Mouse (Mus musculus) testis, postnatal 10 days (tissue): ENCODE measurements around the gene Tst.

Experiments used
- DNase-seq: peaks from one replicate; pipeline ENCODE4 v3.0.0; 2021; ENCODE audit warnings: low spot score

Tst gene

DNA sequence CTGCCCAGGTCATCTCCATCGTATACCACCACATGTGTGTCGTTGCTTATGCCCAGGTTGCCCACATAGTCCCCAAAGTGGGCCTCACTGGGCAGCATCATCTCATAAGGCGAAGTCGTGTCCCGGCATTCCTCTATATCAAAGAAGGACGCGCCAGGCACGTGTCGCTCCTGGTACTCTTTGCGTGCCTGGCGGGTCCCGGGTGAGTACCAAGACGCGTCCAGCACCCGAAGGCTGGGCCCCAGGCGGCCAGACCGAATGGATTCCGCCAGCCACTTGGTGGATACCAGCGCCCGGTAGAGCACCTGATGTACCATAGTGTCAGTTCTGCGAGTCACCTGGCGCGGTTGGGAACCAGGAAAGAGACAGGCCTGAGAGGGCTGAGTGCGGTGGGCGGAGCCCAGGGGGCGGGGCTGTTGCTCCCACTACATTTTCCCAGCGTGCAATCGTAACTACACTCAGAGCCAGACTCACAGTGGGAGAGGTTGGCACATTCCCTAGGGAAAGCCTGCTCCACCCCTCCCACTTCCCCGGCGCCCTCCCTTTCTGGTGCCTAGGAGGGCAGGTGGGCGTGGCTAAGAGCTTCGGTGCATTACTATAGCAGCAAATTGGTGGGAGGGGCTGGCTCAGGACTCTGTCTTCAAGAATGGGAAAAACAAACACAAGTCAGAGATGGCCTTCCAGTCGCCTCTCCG is at the start of gene Tst:
Tst (minus strand) TSS at position 391 of the 695 bp plus-strand sequence.
- DNase-seq: peak; percentile 96

DNA sequence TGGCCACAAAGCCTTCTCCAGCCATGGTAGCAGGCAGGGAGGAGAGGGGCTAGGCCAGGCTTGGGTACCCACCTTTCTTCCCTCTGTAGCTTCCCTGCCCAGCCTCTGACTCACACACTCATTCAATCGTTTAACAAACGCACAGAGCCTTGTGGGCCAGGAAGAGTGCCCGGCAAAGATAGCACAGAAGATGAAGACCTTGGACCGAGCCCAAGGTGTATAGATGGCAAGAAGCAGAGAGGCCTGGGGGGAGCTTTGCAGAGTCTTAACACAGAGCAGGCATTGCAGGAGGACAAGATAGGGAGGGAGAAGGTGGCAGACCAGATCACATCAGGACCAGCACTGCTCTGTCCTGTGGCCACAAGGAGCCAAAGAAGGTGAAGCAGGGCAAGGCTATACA is 49.5 kb upstream of the Tst start:
- no peak for DNase-seq

DNA sequence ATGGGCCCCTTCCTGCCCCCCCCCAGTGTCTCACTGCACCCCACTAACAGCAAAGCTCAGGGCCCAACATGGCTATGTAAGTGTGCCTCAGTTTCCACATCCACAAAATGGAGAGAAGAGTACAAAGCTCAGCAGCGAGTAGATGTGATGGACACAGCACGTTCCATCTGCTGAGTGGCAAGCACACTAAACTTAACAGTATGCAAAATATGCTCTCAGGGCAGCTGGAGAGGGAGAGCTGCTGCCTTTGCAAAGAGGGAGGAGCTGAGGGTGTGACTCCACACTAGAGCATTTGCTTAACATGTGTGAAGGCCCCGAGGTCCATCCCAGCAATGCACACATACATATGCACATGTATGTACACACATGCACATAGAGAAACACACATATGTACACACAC is 47.2 kb upstream of the Tst start:
- DNase-seq: no peak

DNA sequence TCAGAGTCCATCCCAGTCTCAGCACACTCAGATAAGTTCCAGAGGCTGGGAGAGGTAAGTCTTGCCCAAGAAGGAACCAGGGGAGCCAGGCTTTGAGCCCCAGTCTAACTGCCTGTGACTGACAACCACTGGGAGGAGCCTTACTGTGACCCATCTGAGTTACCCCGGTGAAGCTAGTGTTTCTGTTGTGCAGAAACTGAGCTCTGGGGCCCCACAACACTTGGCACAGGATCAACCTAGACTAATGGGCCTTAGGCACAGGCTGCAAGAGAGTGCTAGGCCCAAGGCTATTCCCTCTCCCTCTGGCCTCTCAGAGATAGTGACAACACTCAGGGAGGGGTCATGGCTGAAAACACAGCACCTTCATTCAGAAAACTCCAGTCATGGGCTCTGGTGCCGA is 45.5 kb upstream of the Tst start:
- DNase-seq: no peak

DNA sequence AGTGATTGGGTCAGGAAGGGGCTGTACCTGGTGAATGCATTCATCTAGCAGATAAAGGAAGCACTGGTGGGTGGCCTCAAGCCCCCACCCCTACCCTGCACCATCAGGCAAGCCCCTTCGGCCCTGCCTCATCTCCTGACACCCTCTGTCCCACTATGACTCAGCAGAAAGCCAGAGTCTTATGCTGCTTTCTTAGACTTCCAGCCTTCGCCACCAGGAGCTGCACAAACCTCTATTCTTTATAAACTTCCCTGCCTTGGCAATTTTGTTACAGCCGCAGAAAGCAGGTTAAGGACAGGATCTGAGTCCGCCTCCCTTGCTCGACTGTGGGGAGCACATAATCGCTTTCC is 44.7 kb upstream of the Tst start:
- DNase-seq: no peak

DNA sequence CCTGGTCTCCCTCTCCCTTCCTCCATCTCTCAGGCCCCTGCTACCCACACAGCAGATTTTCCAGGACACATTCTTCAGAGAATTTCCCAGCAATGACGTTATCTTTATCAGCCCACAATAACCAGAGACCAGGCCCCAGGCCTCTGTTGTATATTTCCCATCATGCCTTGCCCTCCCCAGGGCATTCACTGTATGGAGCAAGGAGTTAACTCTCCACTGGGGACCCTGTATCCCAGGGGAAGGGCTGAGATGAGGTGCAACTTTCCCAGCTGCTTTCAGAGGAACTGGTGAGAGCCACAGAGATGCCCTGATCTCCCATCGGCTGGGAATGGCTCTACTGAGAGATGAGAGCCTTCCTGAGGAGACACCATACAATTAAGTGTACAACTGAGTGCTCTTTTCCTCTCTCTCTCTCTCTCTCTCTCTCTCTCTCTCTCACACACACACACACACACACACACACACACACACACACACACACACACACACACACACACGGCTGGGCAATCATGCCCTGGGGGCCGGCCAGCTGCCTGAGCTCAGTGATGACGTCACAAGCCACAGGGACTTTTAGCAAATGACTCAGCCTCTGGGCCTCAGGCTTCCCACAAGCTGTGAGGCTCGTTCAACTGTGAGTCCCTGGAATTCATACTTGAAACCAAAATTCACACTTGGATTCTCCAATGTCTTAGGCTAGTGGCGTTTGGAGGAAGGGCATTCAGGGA is 44.1 kb upstream of the Tst start:
- DNase-seq: no peak

DNA sequence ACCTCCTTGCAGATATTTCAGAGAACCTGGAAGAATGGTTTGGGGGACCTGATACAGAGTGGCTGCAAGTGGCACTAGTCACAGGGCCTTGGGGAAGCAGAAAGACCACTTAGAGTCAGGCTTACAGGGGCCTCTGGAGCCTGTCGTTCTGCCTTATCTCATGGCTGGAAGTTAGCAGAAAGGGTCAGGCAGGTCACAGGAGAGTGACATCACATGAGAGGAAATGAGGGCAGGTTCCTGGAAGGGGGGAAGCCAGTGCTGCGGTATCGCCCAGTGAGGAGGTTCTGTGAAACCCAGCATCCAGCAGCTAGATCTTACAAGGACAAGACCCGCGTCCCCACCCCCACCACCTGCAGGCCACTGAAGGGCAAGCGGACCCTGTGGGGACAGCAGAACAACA is 43.4 kb upstream of the Tst start:
- DNase-seq: no peak

DNA sequence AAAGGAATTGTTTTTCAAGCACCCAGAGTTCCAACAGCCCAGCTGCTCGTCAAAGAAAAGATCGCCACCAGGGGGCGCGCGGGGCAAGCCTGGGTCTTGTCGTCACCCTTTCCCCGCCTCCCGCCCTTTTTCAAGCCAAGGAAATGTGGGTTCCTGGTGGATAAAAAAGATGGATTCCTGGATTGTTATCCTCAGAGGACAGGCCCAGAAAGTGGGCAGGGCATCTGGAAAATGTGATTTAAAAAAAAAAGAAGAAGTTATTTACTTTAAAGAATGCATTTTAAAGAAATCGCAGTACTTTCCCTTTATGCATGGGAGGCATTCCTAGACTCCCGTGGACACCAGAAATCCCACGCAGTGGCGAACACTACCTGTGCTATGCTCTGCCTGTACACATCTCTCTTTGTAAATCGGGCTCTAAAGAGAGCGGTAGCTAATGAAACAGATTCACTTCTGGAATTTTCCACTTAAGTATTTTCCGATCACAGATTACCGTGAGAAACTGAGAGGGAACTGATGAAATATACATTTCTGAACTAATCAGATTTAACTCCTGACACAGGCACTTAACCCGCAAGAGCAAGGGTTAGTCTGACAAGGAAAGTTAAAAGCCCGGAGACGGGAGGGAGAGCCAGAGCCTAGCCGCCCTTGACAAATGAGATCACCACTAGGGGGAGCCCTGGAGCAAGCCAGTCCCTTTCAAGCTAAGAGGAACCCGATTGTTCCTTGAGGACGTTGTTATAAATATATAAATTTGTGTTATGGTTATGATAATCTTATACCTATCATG is 42.2 kb upstream of the Tst start:
- DNase-seq: peak; percentile 100

DNA sequence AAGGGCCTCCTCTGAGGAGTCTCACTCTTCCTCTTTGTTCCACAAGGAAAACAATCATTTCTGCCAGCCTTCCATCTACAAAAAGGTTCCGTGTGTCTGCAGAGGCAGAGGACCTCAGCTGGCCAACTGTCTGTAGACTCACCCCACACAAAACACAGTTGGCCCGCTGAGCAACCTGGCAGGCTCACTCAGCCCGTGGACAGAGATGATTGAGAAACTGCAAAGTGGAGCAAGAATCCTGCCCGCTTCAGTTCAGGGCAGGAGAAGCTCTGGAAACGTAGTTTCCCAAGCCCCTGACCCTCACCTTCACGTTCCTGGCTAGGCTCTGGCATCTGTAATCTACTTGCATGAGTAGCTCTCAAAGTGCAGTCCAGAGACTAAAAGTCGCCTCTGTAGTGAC is 41.4 kb upstream of the Tst start:
- DNase-seq: no peak

DNA sequence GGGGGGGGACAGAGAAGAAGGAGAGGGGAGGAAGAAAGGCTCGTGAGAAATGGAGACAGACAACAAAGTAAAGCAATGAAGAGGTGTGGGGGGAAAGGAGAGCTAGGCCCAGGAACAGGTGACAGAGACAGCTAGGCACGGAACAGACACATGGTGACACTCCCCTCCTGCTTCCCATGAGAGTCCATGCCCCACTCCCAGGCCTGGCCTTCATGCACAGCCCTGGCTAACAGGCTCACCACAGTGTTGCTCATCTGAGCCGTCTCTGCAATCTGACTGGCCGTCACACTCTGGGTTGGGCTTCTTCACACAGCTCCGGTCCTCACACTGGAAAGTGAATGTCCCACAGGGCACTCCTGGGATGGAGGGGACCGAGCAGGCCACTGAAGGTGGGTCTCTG is 38.1 kb upstream of the Tst start:
- DNase-seq: no peak

DNA sequence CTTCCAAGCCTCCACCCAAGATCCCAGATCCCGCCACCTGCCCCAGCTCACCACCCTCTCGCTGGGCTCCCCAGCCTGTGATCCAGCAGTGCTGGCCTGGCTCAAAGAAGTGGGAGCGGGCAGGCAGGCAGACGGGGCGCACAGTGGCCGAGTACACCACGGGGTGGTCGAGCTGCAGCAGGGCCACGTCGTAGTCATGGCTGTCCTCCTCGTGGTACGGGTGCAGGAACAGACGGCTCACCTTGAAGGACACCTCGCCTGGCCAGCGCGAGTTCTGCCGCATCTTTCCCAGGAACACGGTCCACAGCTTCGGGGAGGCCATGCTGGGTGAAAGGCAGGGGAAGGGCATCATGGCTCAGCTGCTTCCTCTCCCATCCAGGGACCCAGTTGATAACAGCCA is 36.5 kb upstream of the Tst start:
- no peak for DNase-seq

DNA sequence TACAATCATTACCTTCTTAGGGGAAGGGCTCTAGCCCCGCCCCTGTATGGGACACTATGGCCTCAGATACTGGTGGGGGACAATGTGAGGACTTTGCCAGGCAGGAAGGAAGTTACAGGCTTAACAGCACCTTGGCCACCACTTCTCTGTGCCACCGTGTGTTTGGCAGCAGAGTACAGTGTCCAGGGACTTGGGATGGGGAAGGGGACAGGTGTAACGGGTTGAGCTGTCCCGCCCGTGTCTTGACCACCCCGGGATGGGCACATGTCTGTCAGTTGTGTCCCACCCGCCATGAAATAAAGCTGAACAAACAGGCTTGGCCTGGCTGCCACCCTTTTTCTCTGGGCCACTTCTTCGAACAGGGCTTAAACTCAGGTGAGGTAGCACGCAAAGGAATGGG is 33.3 kb upstream of the Tst start:
- no peak for DNase-seq

DNA sequence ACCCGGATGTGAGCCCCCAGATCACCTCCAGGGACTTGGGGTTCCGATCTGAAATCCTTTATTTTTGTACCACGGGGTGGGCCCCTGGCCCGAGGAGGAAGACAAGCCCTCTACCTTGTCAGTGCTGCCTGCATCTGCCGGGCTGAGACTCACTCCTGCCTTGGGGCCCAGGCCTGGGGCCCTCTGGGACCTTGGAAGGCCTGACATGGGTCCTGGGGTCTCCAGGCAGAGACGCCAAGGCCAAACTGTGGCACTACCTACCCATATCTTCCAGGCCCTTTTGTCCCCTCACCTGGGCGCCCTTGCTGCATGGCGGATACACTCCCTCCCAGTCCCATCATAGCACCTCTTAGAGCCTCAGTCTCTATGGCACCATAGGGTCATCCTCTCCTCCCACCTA is 32.8 kb upstream of the Tst start:
- DNase-seq: no peak

DNA sequence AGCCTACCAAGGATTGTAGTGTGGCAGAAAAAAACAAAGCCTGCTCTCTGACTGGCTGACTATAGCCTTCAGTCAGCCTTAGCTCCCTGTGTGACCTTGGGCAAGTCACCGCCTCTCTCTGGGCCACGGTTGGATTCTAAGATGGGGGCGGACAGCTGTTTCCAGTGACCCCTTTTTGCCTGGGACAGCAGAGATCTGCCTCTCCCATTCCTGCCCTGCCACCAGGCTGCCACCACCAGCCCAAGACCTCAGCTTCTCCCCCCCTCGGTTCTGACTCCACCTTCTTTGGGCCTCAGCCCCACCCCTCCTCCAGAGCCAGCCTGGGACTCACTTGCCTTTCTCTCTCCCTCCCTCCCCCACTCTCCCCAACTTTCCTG is 32.3 kb upstream of the Tst start:
- peak; percentile 70 for DNase-seq

DNA sequence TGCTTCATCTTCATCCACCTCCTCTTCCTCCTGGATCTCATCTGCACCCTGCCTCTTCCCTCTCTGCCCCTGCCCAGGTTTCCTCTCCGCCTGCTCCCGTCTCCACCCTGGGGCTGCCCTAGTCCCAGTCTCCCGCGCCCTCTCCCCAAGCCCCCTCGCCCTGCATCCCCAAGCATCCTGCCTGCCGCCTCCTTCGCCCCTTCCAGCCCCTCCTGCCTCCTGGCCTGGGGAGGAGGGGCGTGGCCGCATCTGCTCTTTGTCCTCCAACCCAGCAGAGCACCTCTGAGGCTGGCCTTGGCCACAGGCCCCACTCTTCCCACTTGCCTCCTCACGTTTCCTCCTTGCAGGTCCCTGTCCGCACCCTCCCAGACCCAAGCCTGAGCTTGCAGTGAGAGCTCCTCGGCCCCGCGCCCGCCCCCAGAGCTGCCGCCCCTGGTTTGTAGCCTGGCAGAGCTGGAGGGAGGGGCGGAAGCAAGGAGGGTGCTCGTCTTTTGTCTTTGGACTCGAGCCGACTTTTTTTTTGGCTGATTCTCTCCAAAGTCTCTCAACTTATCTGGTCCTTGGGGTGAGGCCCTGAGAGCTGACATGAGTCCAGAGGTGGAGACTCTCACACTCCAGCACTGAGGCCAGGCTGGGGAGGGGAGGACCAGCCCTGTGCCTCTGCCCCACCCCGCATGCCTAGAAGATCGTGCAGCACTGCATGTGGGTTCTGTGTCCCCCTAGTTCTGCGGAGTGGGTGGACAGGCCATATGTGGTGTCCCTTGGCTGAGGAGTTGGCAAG is 31.7 kb upstream of the Tst start:
- DNase-seq: peak; percentile 87

DNA sequence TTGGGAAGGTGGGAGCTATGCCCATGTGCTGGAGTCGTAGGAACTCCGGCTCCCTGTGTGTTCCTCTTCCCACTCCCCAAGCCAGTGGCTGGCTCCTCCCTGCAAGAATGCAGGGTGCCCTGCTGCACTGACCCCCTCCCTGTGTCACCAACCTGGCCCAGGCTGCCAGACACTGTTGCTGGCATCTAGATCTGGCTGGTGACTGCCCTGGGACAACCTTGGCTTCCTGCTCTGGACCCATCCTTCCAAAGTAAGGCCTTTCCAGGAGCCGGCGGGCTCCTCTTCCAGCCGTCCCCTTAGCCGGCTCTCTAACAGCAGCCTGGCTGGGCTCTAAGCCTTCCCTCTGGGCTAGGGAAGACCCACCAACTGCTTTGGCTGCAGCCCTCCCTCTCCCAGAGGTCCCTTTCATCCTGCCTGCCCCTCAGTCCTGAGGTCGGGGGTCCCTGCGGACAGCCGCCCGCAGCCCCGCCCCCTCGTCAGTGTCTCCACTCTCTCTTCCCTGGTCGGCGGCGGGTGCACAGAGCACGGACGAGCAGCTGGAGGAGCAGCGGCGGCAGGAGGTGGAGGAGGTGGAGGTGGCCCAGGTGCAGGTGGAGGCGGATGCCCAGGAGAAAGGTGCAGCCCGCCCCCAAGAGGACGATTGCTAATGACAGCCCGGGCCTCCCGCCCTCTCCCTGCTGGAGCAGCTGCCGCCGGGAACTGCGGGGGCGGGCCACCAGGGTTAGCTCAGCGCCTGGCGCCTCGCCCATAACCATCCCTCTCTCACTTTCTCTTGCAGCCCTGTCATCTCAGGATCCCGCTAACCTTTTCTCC is 30.9 kb upstream of the Tst start:
- peak; percentile 97 for DNase-seq

DNA sequence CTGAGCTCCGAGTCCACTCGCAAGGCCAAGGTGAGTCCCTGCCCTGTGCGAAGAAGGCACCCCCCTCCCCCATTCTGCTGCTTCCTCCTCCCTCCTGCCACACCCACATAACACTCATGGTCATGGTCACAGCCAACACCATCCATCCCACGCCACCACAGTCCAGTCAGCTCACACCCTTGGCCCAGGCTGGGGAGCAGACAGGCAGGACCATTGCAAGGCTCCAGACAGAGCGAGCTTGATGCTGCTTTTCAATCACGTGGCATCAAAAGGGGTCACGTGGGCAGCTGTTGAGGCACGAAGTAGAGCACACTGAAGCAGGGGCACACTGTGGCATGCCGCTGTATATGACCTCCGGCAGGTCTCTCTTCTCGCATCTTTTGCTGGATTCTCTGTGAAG is 30.0 kb upstream of the Tst start:
- no peak for DNase-seq

DNA sequence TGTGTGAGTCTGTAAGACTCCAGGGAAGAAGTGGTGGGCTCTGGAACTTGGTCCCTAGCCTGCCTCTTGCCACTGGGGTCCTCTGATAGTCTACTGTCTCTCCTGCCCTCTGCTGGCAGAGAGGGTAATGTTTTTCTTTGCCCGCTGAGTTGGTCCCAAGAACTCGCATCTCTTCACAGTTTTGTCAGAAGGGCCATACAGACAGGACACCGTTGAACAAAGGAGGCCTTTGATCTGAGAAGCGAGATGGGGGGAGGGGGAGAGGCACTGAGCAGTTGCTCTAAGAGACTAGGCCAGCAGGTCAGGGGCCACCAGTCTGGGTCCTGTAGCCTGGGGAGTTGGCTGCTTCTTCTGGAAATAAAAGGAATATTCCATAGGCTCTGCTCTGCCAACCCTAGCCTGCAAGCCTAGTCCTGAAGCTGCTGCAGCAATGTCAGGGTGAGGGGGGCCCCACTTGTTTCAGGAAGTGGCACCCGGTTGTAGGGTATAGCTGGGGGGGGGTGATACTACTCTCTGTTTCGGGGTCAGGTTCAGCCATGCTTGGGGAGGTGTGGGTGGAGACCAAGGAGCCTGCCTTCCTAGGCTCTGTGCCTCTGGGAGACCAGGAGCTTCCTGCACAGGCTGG is 29.3 kb upstream of the Tst start:
- DNase-seq: peak; percentile 74

DNA sequence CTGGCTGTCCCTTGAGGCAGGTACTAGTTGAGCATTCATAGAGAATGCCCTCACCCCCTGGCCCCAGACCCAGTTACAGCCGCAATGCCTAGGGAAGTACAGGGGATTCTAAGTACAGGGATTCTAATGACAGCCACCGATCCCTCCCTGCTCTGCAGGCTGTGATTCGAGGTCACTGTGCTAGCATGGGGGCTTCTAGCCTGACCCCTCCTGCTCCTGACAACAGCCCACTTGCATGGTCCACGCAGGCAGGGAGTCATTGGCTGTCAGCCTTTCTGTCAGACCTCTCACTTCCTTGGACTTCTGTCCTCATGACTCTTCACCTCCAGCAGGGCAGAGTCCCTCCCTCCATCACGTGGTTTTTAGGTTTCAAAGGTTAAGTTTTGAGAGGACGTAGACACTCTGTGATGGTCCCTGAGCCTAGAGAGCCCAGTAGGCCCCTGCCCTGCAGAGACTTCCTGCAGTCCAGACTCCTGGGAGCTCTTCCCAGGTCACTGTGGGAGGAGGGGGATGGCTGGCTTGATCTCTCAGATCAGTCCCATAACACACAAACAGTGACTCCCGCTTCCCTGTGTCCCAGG is 25.9 kb upstream of the Tst start:
- DNase-seq: no peak

DNA sequence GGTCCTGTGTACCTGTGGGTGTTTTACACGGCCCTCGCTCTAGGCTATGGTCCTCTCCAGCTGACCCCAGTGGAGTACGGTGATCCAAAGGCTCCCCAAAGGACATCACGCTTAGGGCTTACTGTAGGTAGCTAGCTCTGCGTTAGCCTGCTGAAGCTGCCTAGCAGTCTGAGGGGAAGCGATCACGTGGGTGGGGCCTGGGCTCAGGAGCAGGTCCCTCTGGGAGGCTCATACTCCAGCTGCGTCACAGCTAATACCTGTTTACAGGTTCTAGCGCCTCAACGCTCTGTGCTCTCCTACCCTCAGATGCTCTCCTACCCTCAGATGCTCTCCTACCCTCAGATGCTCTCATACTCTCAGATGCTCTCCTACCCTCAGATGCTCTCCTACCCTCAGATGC is 25.2 kb upstream of the Tst start:
- DNase-seq: no peak
